Mouse (Mus musculus) MEL (cell line): ENCODE data around the gene Tgif1. TPM values are rescaled to one million over a fixed set of nuclear protein-coding genes. Genes with fewer than 3 reads are reported as not detected.
"Not testable (repeated sequence)": the region's sequence is repeated elsewhere in the genome, so short reads cannot be mapped to it uniquely, and the experiment has no call there.

Source experiments
- DNase-seq: peaks from one replicate; pipeline ENCODE4 v3.0.0; 2011; ENCODE audit warnings: low read depth, low spot score
- H3K27ac ChIP-seq: 2 replicates; pipeline ENCODE4 v1.5.1; 2012; ENCODE audit warnings: low read depth, mild to moderate bottlenecking, control low read depth, low read length, moderate library complexity; ENCODE audit not compliant: control insufficient read depth
- H3K27me3 ChIP-seq, 2 experiments: fragments of 150-350 bp in 1 of 2; sonication (generic) in 1 of 2; 2 replicates each; pipeline ENCODE4 v1.6.1; 2012; ENCODE audit warnings: low read length in 2 of 2, mild to moderate bottlenecking in 2 of 2, improper control_type of control experiment in 1 of 2, moderate library complexity in 1 of 2; ENCODE audit not compliant: insufficient read depth in 2 of 2, control insufficient read depth in 1 of 2
- H3K36me3 ChIP-seq, 2 experiments: 2 replicates each; pipeline ENCODE4 v1.6.1; 2012 to 2014; ENCODE audit warnings: low read length in 2 of 2, improper control_type of control experiment in 1 of 2, inconsistent platforms in 1 of 2, mild to moderate bottlenecking in 1 of 2; ENCODE audit not compliant: insufficient read depth in 2 of 2, control insufficient read depth in 1 of 2
- H3K4me1 ChIP-seq, 2 experiments: fragments of 150-350 bp in 1 of 2; sonication (generic) in 1 of 2; 2 replicates each; pipeline ENCODE4 v1.6.1; 2012; ENCODE audit warnings: low read length in 2 of 2, improper control_type of control experiment in 1 of 2, mild to moderate bottlenecking in 1 of 2; ENCODE audit not compliant: insufficient read depth in 2 of 2, control insufficient read depth in 1 of 2
- H3K4me3 ChIP-seq, 2 experiments: fragments of 150-350 bp in 1 of 2; sonication (generic) in 1 of 2; 2 replicates each; pipeline ENCODE4 v1.5.1; 2012; ENCODE audit warnings: low read depth in 2 of 2, low read length in 2 of 2, mild to moderate bottlenecking in 2 of 2, moderate library complexity in 2 of 2, control low read depth in 1 of 2, improper control_type of control experiment in 1 of 2; ENCODE audit not compliant: control insufficient read depth in 1 of 2, insufficient read depth in 1 of 2
- H3K79me2 ChIP-seq: 2 replicates; pipeline ENCODE4 v1.6.1; 2012; ENCODE audit warnings: mild to moderate bottlenecking, low read length, moderate library complexity; ENCODE audit not compliant: control insufficient read depth, poor library complexity, insufficient read depth
- H3K9ac ChIP-seq: 2 replicates; pipeline ENCODE4 v1.6.1; 2012; ENCODE audit warnings: low read depth, mild to moderate bottlenecking, control low read depth, low read length, moderate library complexity; ENCODE audit not compliant: control insufficient read depth, poor library complexity, severe bottlenecking
- H3K9me3 ChIP-seq: fragments of 150-350 bp; sonication (generic); replicated peaks from 2 replicates; pipeline ENCODE4 v1.6.1; 2012; ENCODE audit warnings: mild to moderate bottlenecking, low read length, improper control_type of control experiment, moderate library complexity; ENCODE audit not compliant: insufficient read depth
- BHLHE40 ChIP-seq: IDR thresholded peaks from 2 replicates; pipeline ENCODE4 v1.6.1; 2012; ENCODE audit warnings: low read depth, mild to moderate bottlenecking, inconsistent platforms, low read length, improper control_type of control experiment, borderline replicate concordance
- CTCF ChIP-seq, 3 experiments: IDR thresholded peaks in 2 of 3; conservative IDR thresholded peaks in 1 of 3; 2 replicates each; pipeline ENCODE4 v1.5.1; 2011 to 2012; ENCODE audit warnings: low read length in 3 of 3, low read depth in 2 of 3, mild to moderate bottlenecking in 2 of 3, improper control_type of control experiment in 1 of 3, inconsistent platforms in 1 of 3, mixed read lengths in 1 of 3, moderate library complexity in 1 of 3; ENCODE audit not compliant: control insufficient read depth in 1 of 3, insufficient read depth in 1 of 3, poor library complexity in 1 of 3, severe bottlenecking in 1 of 3
- ELF1 ChIP-seq: IDR thresholded peaks from 2 replicates; pipeline ENCODE4 v1.6.1; 2014; ENCODE audit warnings: low read depth, mild to moderate bottlenecking, inconsistent platforms, low read length, improper control_type of control experiment, moderate library complexity
- JUND ChIP-seq: IDR thresholded peaks from 2 replicates; pipeline ENCODE4 v1.6.1; 2011; ENCODE audit warnings: low read depth, mild to moderate bottlenecking, improper control_type of control experiment, low read length
- KAT2A ChIP-seq: conservative IDR thresholded peaks from 2 replicates; pipeline ENCODE4 v1.6.1; 2012; ENCODE audit warnings: low read depth, low read length, improper control_type of control experiment, inconsistent platforms
- MAFK ChIP-seq: IDR thresholded peaks from 2 replicates; pipeline ENCODE4 v1.6.1; 2011; ENCODE audit warnings: low read depth, mild to moderate bottlenecking, low read length, improper control_type of control experiment, borderline replicate concordance
- MAZ ChIP-seq: IDR thresholded peaks from 2 replicates; pipeline ENCODE4 v1.6.1; 2012; ENCODE audit warnings: low read depth, mild to moderate bottlenecking, inconsistent platforms, low read length, improper control_type of control experiment
- MYB ChIP-seq: IDR thresholded peaks from 2 replicates; pipeline ENCODE4 v1.6.1; 2011; ENCODE audit warnings: mild to moderate bottlenecking, low read depth, low read length, improper control_type of control experiment
- POLR2A ChIP-seq, 2 experiments: IDR thresholded peaks; 2 replicates each; pipeline ENCODE4 v1.6.1; 2011 to 2012; ENCODE audit warnings: low read length in 2 of 2, mild to moderate bottlenecking in 2 of 2, control low read depth in 1 of 2, improper control_type of control experiment in 1 of 2, low read depth in 1 of 2, moderate library complexity in 1 of 2; ENCODE audit not compliant: control insufficient read depth in 1 of 2, insufficient read depth in 1 of 2, poor library complexity in 1 of 2
- POLR2AphosphoS5 ChIP-seq: IDR thresholded peaks from 2 replicates; pipeline ENCODE4 v1.6.1; 2012; ENCODE audit warnings: low read depth, borderline replicate concordance, mild to moderate bottlenecking, inconsistent platforms, low read length, moderate library complexity, mixed read lengths
- RAD21 ChIP-seq: IDR thresholded peaks from 2 replicates; pipeline ENCODE4 v1.6.1; 2011; ENCODE audit warnings: mild to moderate bottlenecking, low read depth, low read length, improper control_type of control experiment
- SIN3A ChIP-seq: IDR thresholded peaks from 2 replicates; pipeline ENCODE4 v1.6.1; 2012; ENCODE audit warnings: low read length, improper control_type of control experiment, inconsistent platforms
- SMC3 ChIP-seq: IDR thresholded peaks from 2 replicates; pipeline ENCODE4 v1.6.1; 2011; ENCODE audit warnings: low read depth, low read length, improper control_type of control experiment
- USF1 ChIP-seq: IDR thresholded peaks from 2 replicates; pipeline ENCODE4 v1.6.1; 2014; ENCODE audit warnings: low read depth, mild to moderate bottlenecking, inconsistent platforms, low read length, improper control_type of control experiment, moderate library complexity
- ZMIZ1 ChIP-seq: IDR thresholded peaks from 2 replicates; pipeline ENCODE4 v1.6.1; 2012; ENCODE audit warnings: low read depth, mild to moderate bottlenecking, inconsistent platforms, low read length, improper control_type of control experiment, moderate library complexity
- ZNF384 ChIP-seq: IDR thresholded peaks from 2 replicates; pipeline ENCODE4 v1.6.1; 2012; ENCODE audit warnings: low read depth, mild to moderate bottlenecking, inconsistent platforms, low read length, improper control_type of control experiment
- polyA plus RNA-seq, 2 experiments: library from polyadenylated mRNA; stranded (reverse) in 1 of 2; unstranded in 1 of 2; fragments of >175 nt in 1 of 2; fragments of >200 nt in 1 of 2; gene quantifications; 2 replicates each; pipeline versions ENCODE4 v1.2.1 to v1.2.4; 2012; ENCODE audit warnings: low replicate concordance in 2 of 2, low read depth in 1 of 2; ENCODE audit not compliant: insufficient read length in 2 of 2, insufficient read depth in 1 of 2, missing spikeins in 1 of 2
- total RNA-seq: library from RNA; depleted of rRNA; stranded (reverse); fragments of 300-350 nt; gene quantifications from 2 replicates; pipeline ENCODE4 v1.2.3, GENCODE M21; 2012

Tgif1 gene
- total and polyA plus RNA-seq, 3 experiments: 9.1 to 29.5 TPM; not detected in 1

GRCm38 (mm10) chr17:70838031-70838430 is 15.3 kb downstream of the Tgif1 start:
- Histone ChIP-seq H3K27ac (no peak overlapping the region), H3K9me3 (no peaks in the 10 kb centered on the region), H3K9ac (no peak overlapping the region), H3K4me1 (peaks cover 0 to 1% of the 10 kb centered on the region in 2 experiments; a peak in 1 of 4 replicates), H3K4me3 (no peak overlapping the region), H3K36me3 (peaks cover 2 to 3% of the 10 kb centered on the region in 2 experiments; a peak in 2 of 4 replicates), H3K79me2 (no peaks in the 10 kb centered on the region), H3K27me3 (no peaks in the 10 kb centered on the region)
- DNase-seq: no peak
- no peak for TF ChIP-seq SIN3A
- no peak for TF ChIP-seq CTCF (IDR thresholded peaks at IDR 0.05 in 2 of 3, conservative IDR thresholded peaks at IDR 0.05 in 1 of 3; ENCODE audit: control insufficient read depth in 1 of 3, insufficient read depth in 1 of 3, low read depth in 2 of 3, low read length in 3 of 3, poor library complexity in 1 of 3, severe bottlenecking in 1 of 3)
- TF ChIP-seq POLR2AphosphoS5: no peak
- TF ChIP-seq MAFK: no peak
- no peak for TF ChIP-seq ZNF384
- TF ChIP-seq BHLHE40: no peak
- TF ChIP-seq KAT2A: no peak
- TF ChIP-seq MAZ: no peak
- TF ChIP-seq ZMIZ1: no peak
- no peak for TF ChIP-seq ELF1
- TF ChIP-seq RAD21: no peak
- TF ChIP-seq USF1: no peak
- TF ChIP-seq SMC3: no peak
- TF ChIP-seq POLR2A (IDR thresholded peaks at IDR 0.05; ENCODE audit: control insufficient read depth in 1 of 2, insufficient read depth in 1 of 2, low read depth in 1 of 2, low read length in 2 of 2, poor library complexity in 1 of 2): no peak
- TF ChIP-seq MYB: no peak

GRCm38 (mm10) chr17:70837474-70837873 is 15.9 kb downstream of the Tgif1 start:
- not testable (repeated sequence) for H3K9me3 ChIP-seq, H3K27ac ChIP-seq, H3K4me3 ChIP-seq, H3K36me3 ChIP-seq, H3K9ac ChIP-seq, DNase-seq, H3K4me1 ChIP-seq, H3K27me3 ChIP-seq, H3K79me2 ChIP-seq

GRCm38 (mm10) chr17:70836820-70837219 is 16.5 kb downstream of the Tgif1 start:
- H3K79me2 ChIP-seq: no peaks in the 10 kb centered on the region
- TF ChIP-seq CTCF (IDR thresholded peaks at IDR 0.05 in 2 of 3, conservative IDR thresholded peaks at IDR 0.05 in 1 of 3; ENCODE audit: control insufficient read depth in 1 of 3, insufficient read depth in 1 of 3, low read depth in 2 of 3, low read length in 3 of 3, poor library complexity in 1 of 3, severe bottlenecking in 1 of 3) (no peak), JUND (no peak), MYB (no peak)
- no peak for DNase-seq
- H3K36me3 ChIP-seq: peaks cover 0 to 3% of the 10 kb centered on the region in 2 experiments; a peak in 1 of 4 replicates
- no peaks in the 10 kb centered on the region for H3K27me3 ChIP-seq
- H3K9me3 ChIP-seq: no peaks in the 10 kb centered on the region
- H3K4me3 ChIP-seq: no peak overlapping the region
- peaks cover 2 to 7% of the 10 kb centered on the region in 2 experiments; a peak in 3 of 4 replicates for H3K4me1 ChIP-seq
- no peak overlapping the region for H3K27ac ChIP-seq
- no peak overlapping the region for H3K9ac ChIP-seq
